Mouse (Mus musculus) MEL (cell line): ENCODE results near the gene Garem2. TPM values are rescaled to one million over a fixed set of nuclear protein-coding genes. Genes with fewer than 3 reads are reported as not detected.
A peak's percentile ranks its signal among the peaks of the same experiment; 100 is the strongest.

Experiments used
- DNase-seq: peaks from one replicate; pipeline ENCODE4 v3.0.0; 2011; ENCODE audit warnings: low read depth, low spot score
- H3K27ac ChIP-seq: 2 replicates; pipeline ENCODE4 v1.5.1; 2012; ENCODE audit warnings: low read depth, mild to moderate bottlenecking, control low read depth, low read length, moderate library complexity; ENCODE audit not compliant: control insufficient read depth
- H3K27me3 ChIP-seq, 2 experiments: fragments of 150-350 bp in 1 of 2; sonication (generic) in 1 of 2; 2 replicates each; pipeline ENCODE4 v1.6.1; 2012; ENCODE audit warnings: low read length in 2 of 2, mild to moderate bottlenecking in 2 of 2, improper control_type of control experiment in 1 of 2, moderate library complexity in 1 of 2; ENCODE audit not compliant: insufficient read depth in 2 of 2, control insufficient read depth in 1 of 2
- H3K36me3 ChIP-seq, 2 experiments: 2 replicates each; pipeline ENCODE4 v1.6.1; 2012 to 2014; ENCODE audit warnings: low read length in 2 of 2, improper control_type of control experiment in 1 of 2, inconsistent platforms in 1 of 2, mild to moderate bottlenecking in 1 of 2; ENCODE audit not compliant: insufficient read depth in 2 of 2, control insufficient read depth in 1 of 2
- H3K4me1 ChIP-seq, 2 experiments: fragments of 150-350 bp in 1 of 2; sonication (generic) in 1 of 2; 2 replicates each; pipeline ENCODE4 v1.6.1; 2012; ENCODE audit warnings: low read length in 2 of 2, improper control_type of control experiment in 1 of 2, mild to moderate bottlenecking in 1 of 2; ENCODE audit not compliant: insufficient read depth in 2 of 2, control insufficient read depth in 1 of 2
- H3K4me3 ChIP-seq, 2 experiments: fragments of 150-350 bp in 1 of 2; sonication (generic) in 1 of 2; 2 replicates each; pipeline ENCODE4 v1.5.1; 2012; ENCODE audit warnings: low read depth in 2 of 2, low read length in 2 of 2, mild to moderate bottlenecking in 2 of 2, moderate library complexity in 2 of 2, control low read depth in 1 of 2, improper control_type of control experiment in 1 of 2; ENCODE audit not compliant: control insufficient read depth in 1 of 2, insufficient read depth in 1 of 2
- H3K79me2 ChIP-seq: 2 replicates; pipeline ENCODE4 v1.6.1; 2012; ENCODE audit warnings: mild to moderate bottlenecking, low read length, moderate library complexity; ENCODE audit not compliant: control insufficient read depth, poor library complexity, insufficient read depth
- H3K9ac ChIP-seq: 2 replicates; pipeline ENCODE4 v1.6.1; 2012; ENCODE audit warnings: low read depth, mild to moderate bottlenecking, control low read depth, low read length, moderate library complexity; ENCODE audit not compliant: control insufficient read depth, poor library complexity, severe bottlenecking
- H3K9me3 ChIP-seq: fragments of 150-350 bp; sonication (generic); replicated peaks from 2 replicates; pipeline ENCODE4 v1.6.1; 2012; ENCODE audit warnings: mild to moderate bottlenecking, low read length, improper control_type of control experiment, moderate library complexity; ENCODE audit not compliant: insufficient read depth
- CHD1 ChIP-seq: IDR thresholded peaks from 2 replicates; pipeline ENCODE4 v1.6.1; 2012; ENCODE audit warnings: low read depth, mild to moderate bottlenecking, inconsistent platforms, low read length, improper control_type of control experiment
- CHD2 ChIP-seq: IDR thresholded peaks from 2 replicates; pipeline ENCODE4 v1.6.1; 2011; ENCODE audit warnings: low read length, improper control_type of control experiment
- CTCF ChIP-seq, 3 experiments: IDR thresholded peaks in 2 of 3; conservative IDR thresholded peaks in 1 of 3; 2 replicates each; pipeline ENCODE4 v1.5.1; 2011 to 2012; ENCODE audit warnings: low read length in 3 of 3, low read depth in 2 of 3, mild to moderate bottlenecking in 2 of 3, improper control_type of control experiment in 1 of 3, inconsistent platforms in 1 of 3, mixed read lengths in 1 of 3, moderate library complexity in 1 of 3; ENCODE audit not compliant: control insufficient read depth in 1 of 3, insufficient read depth in 1 of 3, poor library complexity in 1 of 3, severe bottlenecking in 1 of 3
- E2F4 ChIP-seq: IDR thresholded peaks from 2 replicates; pipeline ENCODE4 v1.6.1; 2011; ENCODE audit warnings: low read depth, low read length, improper control_type of control experiment, borderline replicate concordance
- EP300 ChIP-seq, 2 experiments: IDR thresholded peaks; 2 replicates each; pipeline ENCODE4 v1.6.1; 2011; ENCODE audit warnings: improper control_type of control experiment in 2 of 2, low read length in 2 of 2, low read depth in 1 of 2, mild to moderate bottlenecking in 1 of 2
- GABPA ChIP-seq: IDR thresholded peaks from 2 replicates; pipeline ENCODE4 v1.6.1; 2012; ENCODE audit warnings: low read depth, mild to moderate bottlenecking, inconsistent platforms, low read length, improper control_type of control experiment, moderate library complexity
- HCFC1 ChIP-seq: IDR thresholded peaks from 2 replicates; pipeline ENCODE4 v1.6.1; 2012; ENCODE audit warnings: low read depth, mild to moderate bottlenecking, inconsistent platforms, low read length, improper control_type of control experiment, moderate library complexity
- JUND ChIP-seq: IDR thresholded peaks from 2 replicates; pipeline ENCODE4 v1.6.1; 2011; ENCODE audit warnings: low read depth, mild to moderate bottlenecking, improper control_type of control experiment, low read length
- KAT2A ChIP-seq: conservative IDR thresholded peaks from 2 replicates; pipeline ENCODE4 v1.6.1; 2012; ENCODE audit warnings: low read depth, low read length, improper control_type of control experiment, inconsistent platforms
- MAFK ChIP-seq: IDR thresholded peaks from 2 replicates; pipeline ENCODE4 v1.6.1; 2011; ENCODE audit warnings: low read depth, mild to moderate bottlenecking, low read length, improper control_type of control experiment, borderline replicate concordance
- MAX ChIP-seq: IDR thresholded peaks from 2 replicates; pipeline ENCODE4 v1.6.1; 2011; ENCODE audit warnings: low read length, improper control_type of control experiment
- MAZ ChIP-seq: IDR thresholded peaks from 2 replicates; pipeline ENCODE4 v1.6.1; 2012; ENCODE audit warnings: low read depth, mild to moderate bottlenecking, inconsistent platforms, low read length, improper control_type of control experiment
- MEF2A ChIP-seq: IDR thresholded peaks from 2 replicates; pipeline ENCODE4 v1.6.1; 2014; ENCODE audit warnings: low read depth, mild to moderate bottlenecking, inconsistent platforms, low read length, improper control_type of control experiment; ENCODE audit not compliant: poor library complexity, insufficient replicate concordance, severe bottlenecking; ENCODE audit errors: extremely low read depth
- MYB ChIP-seq: IDR thresholded peaks from 2 replicates; pipeline ENCODE4 v1.6.1; 2011; ENCODE audit warnings: mild to moderate bottlenecking, low read depth, low read length, improper control_type of control experiment
- NELFE ChIP-seq: IDR thresholded peaks from 2 replicates; pipeline ENCODE4 v1.6.1; 2011; ENCODE audit warnings: low read depth, low read length, improper control_type of control experiment
- POLR2A ChIP-seq, 2 experiments: IDR thresholded peaks; 2 replicates each; pipeline ENCODE4 v1.6.1; 2011 to 2012; ENCODE audit warnings: low read length in 2 of 2, mild to moderate bottlenecking in 2 of 2, control low read depth in 1 of 2, improper control_type of control experiment in 1 of 2, low read depth in 1 of 2, moderate library complexity in 1 of 2; ENCODE audit not compliant: control insufficient read depth in 1 of 2, insufficient read depth in 1 of 2, poor library complexity in 1 of 2
- POLR2AphosphoS2 ChIP-seq: IDR thresholded peaks from 2 replicates; pipeline ENCODE4 v1.6.1; 2011; ENCODE audit warnings: low read length, improper control_type of control experiment
- POLR2AphosphoS5 ChIP-seq: IDR thresholded peaks from 2 replicates; pipeline ENCODE4 v1.6.1; 2012; ENCODE audit warnings: low read depth, borderline replicate concordance, mild to moderate bottlenecking, inconsistent platforms, low read length, moderate library complexity, mixed read lengths
- RAD21 ChIP-seq: IDR thresholded peaks from 2 replicates; pipeline ENCODE4 v1.6.1; 2011; ENCODE audit warnings: mild to moderate bottlenecking, low read depth, low read length, improper control_type of control experiment
- SIN3A ChIP-seq: IDR thresholded peaks from 2 replicates; pipeline ENCODE4 v1.6.1; 2012; ENCODE audit warnings: low read length, improper control_type of control experiment, inconsistent platforms
- TBP ChIP-seq: IDR thresholded peaks from 2 replicates; pipeline ENCODE4 v1.8.0; 2011; ENCODE audit warnings: low read depth, low read length, improper control_type of control experiment
- TCF12 ChIP-seq: IDR thresholded peaks from 2 replicates; pipeline ENCODE4 v1.6.1; 2014; ENCODE audit warnings: low read depth, mild to moderate bottlenecking, inconsistent platforms, low read length, improper control_type of control experiment, moderate library complexity
- USF1 ChIP-seq: IDR thresholded peaks from 2 replicates; pipeline ENCODE4 v1.6.1; 2014; ENCODE audit warnings: low read depth, mild to moderate bottlenecking, inconsistent platforms, low read length, improper control_type of control experiment, moderate library complexity
- ZC3H11A ChIP-seq: IDR thresholded peaks from 2 replicates; pipeline ENCODE4 v1.6.1; 2012; ENCODE audit warnings: low read depth, mild to moderate bottlenecking, inconsistent platforms, low read length, improper control_type of control experiment
- ZMIZ1 ChIP-seq: IDR thresholded peaks from 2 replicates; pipeline ENCODE4 v1.6.1; 2012; ENCODE audit warnings: low read depth, mild to moderate bottlenecking, inconsistent platforms, low read length, improper control_type of control experiment, moderate library complexity
- ZNF384 ChIP-seq: IDR thresholded peaks from 2 replicates; pipeline ENCODE4 v1.6.1; 2012; ENCODE audit warnings: low read depth, mild to moderate bottlenecking, inconsistent platforms, low read length, improper control_type of control experiment
- polyA plus RNA-seq, 2 experiments: library from polyadenylated mRNA; stranded (reverse) in 1 of 2; unstranded in 1 of 2; fragments of >175 nt in 1 of 2; fragments of >200 nt in 1 of 2; gene quantifications; 2 replicates each; pipeline versions ENCODE4 v1.2.1 to v1.2.4; 2012; ENCODE audit warnings: low replicate concordance in 2 of 2, low read depth in 1 of 2; ENCODE audit not compliant: insufficient read length in 2 of 2, insufficient read depth in 1 of 2, missing spikeins in 1 of 2
- total RNA-seq: library from RNA; depleted of rRNA; stranded (reverse); fragments of 300-350 nt; gene quantifications from 2 replicates; pipeline ENCODE4 v1.2.3, GENCODE M21; 2012

Gene Garem2
- total and polyA plus RNA-seq, 3 experiments: 0.04 TPM; not detected in 2

- no peaks in the 10 kb centered on the region for H3K79me2 ChIP-seq
- no peak for DNase-seq
- no peaks in the 10 kb centered on the region for H3K27me3 ChIP-seq
- no peak overlapping the region for H3K9ac ChIP-seq
- no peak overlapping the region for H3K4me3 ChIP-seq
- H3K9me3 ChIP-seq: no peaks in the 10 kb centered on the region
- peaks cover 0 to 30% of the 10 kb centered on the region in 2 experiments; a peak in 2 of 4 replicates for H3K36me3 ChIP-seq
- no peaks in the 10 kb centered on the region for H3K4me1 ChIP-seq
- TF ChIP-seq POLR2AphosphoS5 (0 out of 2 replicates have a peak, but pooled peaks have one; percentile 28), GABPA (no peak)
- no peak overlapping the region for H3K27ac ChIP-seq
Observed at GRCm38 (mm10) chr5:30127921-30128597, 23.1 kb downstream of the Garem2 start.

- Histone ChIP-seq H3K9me3 (no peaks in the 10 kb centered on the region), H3K36me3 (peaks cover 0 to 34% of the 10 kb centered on the region in 2 experiments; a peak in 2 of 4 replicates), H3K27ac (no peak overlapping the region), H3K4me1 (no peaks in the 10 kb centered on the region), H3K27me3 (no peaks in the 10 kb centered on the region), H3K4me3 (no peak overlapping the region), H3K79me2 (no peaks in the 10 kb centered on the region), H3K9ac (no peak overlapping the region)
- no peak for DNase-seq
- TF ChIP-seq POLR2AphosphoS5 (no peak), USF1 (no peak), POLR2A (IDR thresholded peaks at IDR 0.05; ENCODE audit: control insufficient read depth in 1 of 2, insufficient read depth in 1 of 2, low read depth in 1 of 2, low read length in 2 of 2, poor library complexity in 1 of 2) (no peak), KAT2A (no peak), MAZ (no peak), TCF12 (no peak), MYB (no peak), MAX (no peak), JUND (no peak), NELFE (no peak)
Observed at GRCm38 (mm10) chr5:30128680-30129079, 23.7 kb downstream of the Garem2 start.

- no peak for DNase-seq
- no peaks in the 10 kb centered on the region for H3K79me2 ChIP-seq
- no peak overlapping the region for H3K27ac ChIP-seq
- H3K36me3 ChIP-seq: peaks cover 0 to 37% of the 10 kb centered on the region in 2 experiments; a peak in 2 of 4 replicates
- no peaks in the 10 kb centered on the region for H3K9me3 ChIP-seq
- no peak overlapping the region for H3K9ac ChIP-seq
- H3K27me3 ChIP-seq: no peaks in the 10 kb centered on the region
- H3K4me3 ChIP-seq: no peak overlapping the region
- no peaks in the 10 kb centered on the region for H3K4me1 ChIP-seq
- no peak for TF ChIP-seq USF1
- no peak for TF ChIP-seq CTCF (IDR thresholded peaks at IDR 0.05 in 2 of 3, conservative IDR thresholded peaks at IDR 0.05 in 1 of 3; ENCODE audit: control insufficient read depth in 1 of 3, insufficient read depth in 1 of 3, low read depth in 2 of 3, low read length in 3 of 3, poor library complexity in 1 of 3, severe bottlenecking in 1 of 3)
- no peak for TF ChIP-seq POLR2AphosphoS2
- no peak for TF ChIP-seq POLR2A (IDR thresholded peaks at IDR 0.05; ENCODE audit: control insufficient read depth in 1 of 2, insufficient read depth in 1 of 2, low read depth in 1 of 2, low read length in 2 of 2, poor library complexity in 1 of 2)
- TF ChIP-seq MEF2A: no peak
- TF ChIP-seq MAFK: no peak
- no peak for TF ChIP-seq HCFC1
- TF ChIP-seq E2F4: no peak
- no peak for TF ChIP-seq RAD21
- TF ChIP-seq ZC3H11A: no peak
- no peak for TF ChIP-seq MAZ
- TF ChIP-seq TBP: no peak
- no peak for TF ChIP-seq EP300 (IDR thresholded peaks at IDR 0.05; ENCODE audit: low read depth in 1 of 2, low read length in 2 of 2)
- no peak for TF ChIP-seq CHD1
- no peak for TF ChIP-seq CHD2
- TF ChIP-seq SIN3A: no peak
- TF ChIP-seq POLR2AphosphoS5: no peak
- no peak for TF ChIP-seq ZMIZ1
- TF ChIP-seq ZNF384: no peak
Observed at GRCm38 (mm10) chr5:30131246-30131645, 26.3 kb downstream of the Garem2 start.
